Mouse (Mus musculus) adrenal gland, adult 2 months (tissue): ENCODE results near the gene Osgin1. TPM values are rescaled to one million over a fixed set of nuclear protein-coding genes. Genes with fewer than 3 reads are reported as not detected.

Source experiments
- DNase-seq: peaks from one replicate; pipeline ENCODE4 v3.0.0; 2021
- polyA plus RNA-seq: library from polyadenylated mRNA; depleted of rRNA; stranded (reverse); fragments of >200 nt; gene quantifications from 2 replicates; pipeline ENCODE4 v1.2.3, GENCODE M21; 2012
- total RNA-seq, 2 experiments: library from RNA; stranded (reverse); gene quantifications; 2 replicates each; pipeline ENCODE4 v1.2.3; 2021

Osgin1 gene
- total and polyA plus RNA-seq, 3 experiments, result 123 to 266 (median 166) TPM

GRCm38 (mm10) chr8:119423631-119424141 is 10.2 kb upstream of the Osgin1 start:
- peak; percentile 79 for DNase-seq

GRCm38 (mm10) chr8:119424199-119424733 is 9.7 kb upstream of the Osgin1 start:
- no peak for DNase-seq

- DNase-seq, result peak; percentile 64
Measured at GRCm38 (mm10) chr8:119424740-119425139, 9.2 kb upstream of the Osgin1 start.

GRCm38 (mm10) chr8:119425533-119425932 is 8.4 kb upstream of the Osgin1 start:
- DNase-seq, result peak; percentile 94

- DNase-seq, result peak; percentile 83
Measured at GRCm38 (mm10) chr8:119426069-119426735, 7.7 kb upstream of the Osgin1 start.

- peak; percentile 81 for DNase-seq
Measured at GRCm38 (mm10) chr8:119427634-119428349, 6.1 kb upstream of the Osgin1 start.

- peak; percentile 73 for DNase-seq
Measured at GRCm38 (mm10) chr8:119428350-119428740, 5.6 kb upstream of the Osgin1 start.

- no peak for DNase-seq
Measured at GRCm38 (mm10) chr8:119428766-119429327, 5.1 kb upstream of the Osgin1 start.

GRCm38 (mm10) chr8:119429552-119429951 is 4.4 kb upstream of the Osgin1 start:
- DNase-seq, result no peak

- DNase-seq, result no peak
Measured at GRCm38 (mm10) chr8:119430250-119430649, 3.7 kb upstream of the Osgin1 start.

GRCm38 (mm10) chr8:119430690-119431089 is 3.2 kb upstream of the Osgin1 start:
- peak; percentile 80 for DNase-seq

GRCm38 (mm10) chr8:119432372-119432771 is 1.6 kb upstream of the Osgin1 start:
- peak; percentile 72 for DNase-seq

GRCm38 (mm10) chr8:119434569-119434968 is 645 bp downstream of the Osgin1 start:
- DNase-seq, result no peak

GRCm38 (mm10) chr8:119435527-119435926 is 1.6 kb downstream of the Osgin1 start:
- no peak for DNase-seq

- DNase-seq, result no peak
Measured at GRCm38 (mm10) chr8:119436331-119436730, 2.4 kb downstream of the Osgin1 start.

- DNase-seq, result peak; percentile 98
Measured at GRCm38 (mm10) chr8:119436933-119437332, 3.0 kb downstream of the Osgin1 start.

GRCm38 (mm10) chr8:119437506-119437905 is 3.6 kb downstream of the Osgin1 start:
- DNase-seq, result no peak

- DNase-seq, result peak; percentile 66
Measured at GRCm38 (mm10) chr8:119438876-119439275, 5.0 kb downstream of the Osgin1 start.

- DNase-seq, result no peak
Measured at GRCm38 (mm10) chr8:119439424-119439823, 5.5 kb downstream of the Osgin1 start.

GRCm38 (mm10) chr8:119439893-119440249 is 5.9 kb downstream of the Osgin1 start:
- DNase-seq, result no peak

- DNase-seq, result peak; percentile 91
Measured at GRCm38 (mm10) chr8:119440250-119440951, 6.5 kb downstream of the Osgin1 start.

- DNase-seq, result no peak
Measured at GRCm38 (mm10) chr8:119440952-119441270, 7.0 kb downstream of the Osgin1 start.
